Mouse (Mus musculus) B cell, adult 62 days (primary cell): Measurements from ENCODE around the gene Ms4a14. TPM values are rescaled to one million over a fixed set of nuclear protein-coding genes. Genes with fewer than 3 reads are reported as not detected.

ENCODE experiments used
- total RNA-seq: library from RNA; stranded (reverse); gene quantifications from 4 replicates; pipeline ENCODE4 v1.2.4, GENCODE M21; 2023

Gene Ms4a14
- total RNA-seq = 0.54 to 1.1 TPM (median 0.64 TPM) in 4 replicates

GRCm38 (mm10) chr19:11314354-11314753 is at the start of gene Ms4a14:
TSS of gene Ms4a14 (minus strand) at chr19:11314454.

GRCm38 (mm10) chr19:11335932-11336331 is 21.7 kb upstream of the Ms4a14 start, which contains the start of gene Ms4a7:
TSS of gene Ms4a7 (minus strand) at chr19:11336146.

GRCm38 (mm10) chr19:11283773-11284172 is 30.5 kb downstream of the Ms4a14 start, which contains the start of gene Ms4a5:
TSS of gene Ms4a5 (minus strand) at chr19:11283873.

GRCm38 (mm10) chr19:11266052-11266845 is 48.0 kb downstream of the Ms4a14 start, which contains the start of gene Ms4a1:
TSS of gene Ms4a1 (minus strand) at chr19:11266241.

Other genes starting within 250 kb of the Ms4a14 start
- 0.75 to 0.85 TPM in 2 of 4 replicates, not detected in the others for gene Ms4a8a, start 233.4 kb downstream of the Ms4a14 start, total RNA-seq
- gene 1700017D01Rik, start 183.6 kb downstream of the Ms4a14 start, total RNA-seq = 0.21 TPM in 1 of 4 replicates, not detected in the others
- gene 1700025F22Rik, start 149.1 kb downstream of the Ms4a14 start, total RNA-seq = not detected in 4 replicates
- not detected in 4 replicates for gene Ms4a13, start 117.7 kb downstream of the Ms4a14 start, total RNA-seq
- gene Ms4a12, start 82.0 kb downstream of the Ms4a14 start, total RNA-seq = 0.55 to 1.2 TPM (median 0.81 TPM) in 4 replicates
- 679 to 695 TPM (median 691 TPM) in 4 replicates for gene Ms4a1, start 48.2 kb downstream of the Ms4a14 start, total RNA-seq
- not detected in 4 replicates for gene Ms4a5, start 30.6 kb downstream of the Ms4a14 start, total RNA-seq
- gene Ms4a7, start 21.7 kb upstream of the Ms4a14 start, total RNA-seq = 1.8 to 2.7 TPM (median 2.3 TPM) in 4 replicates
- 1.0 to 1.5 TPM (median 1.2 TPM) in 4 replicates for gene Ms4a4a, start 61.1 kb upstream of the Ms4a14 start, total RNA-seq
- 170 to 195 TPM (median 183 TPM) in 4 replicates for gene Ms4a4c, start 90.3 kb upstream of the Ms4a14 start, total RNA-seq
- gene Ms4a4b, start 129.1 kb upstream of the Ms4a14 start, total RNA-seq = 16.3 to 21.1 TPM (median 18.4 TPM) in 4 replicates
- gene Ms4a6c, start 154.9 kb upstream of the Ms4a14 start, total RNA-seq = 15.3 to 23.6 TPM (median 17.7 TPM) in 4 replicates
- 187 to 210 TPM (median 201 TPM) in 4 replicates for gene Gm8369, start 171.5 kb upstream of the Ms4a14 start, total RNA-seq
- 70.8 to 89.5 TPM (median 81.5 TPM) in 4 replicates for gene Ms4a6b, start 202.1 kb upstream of the Ms4a14 start, total RNA-seq
- gene Ms4a4d, start 222.3 kb upstream of the Ms4a14 start, total RNA-seq = 0.51 TPM in 1 of 4 replicates, not detected in the others